Mouse (Mus musculus) neural tube, embryonic 14.5 days (tissue): ENCODE results near the gene Fbxw8. TPM values are rescaled to one million over a fixed set of nuclear protein-coding genes. Genes with fewer than 3 reads are reported as not detected.

Experiments used
- ATAC-seq: fragments of 200-750 bp; cut with Nextera tagmentation; 2 replicates; pipeline ENCODE4 v1.8.0; 2017; ENCODE audit warnings: low read depth, mild to moderate bottlenecking, moderate TSS enrichment, moderate library complexity
- H3K27ac ChIP-seq: fragments of 300-500 bp; sonication (generic); 2 replicates; pipeline ENCODE4 v1.5.1; 2014; ENCODE audit warnings: low read depth, mild to moderate bottlenecking, control low read depth, low read length, moderate library complexity, mixed read lengths
- H3K27me3 ChIP-seq: fragments of 300-500 bp; sonication (generic); 2 replicates; pipeline ENCODE4 v1.6.1; 2014; ENCODE audit warnings: low read length; ENCODE audit not compliant: control insufficient read depth, insufficient read depth
- H3K36me3 ChIP-seq: fragments of 300-500 bp; sonication (generic); 2 replicates; pipeline ENCODE4 v1.6.1; 2014; ENCODE audit warnings: low read length, mixed read lengths; ENCODE audit not compliant: control insufficient read depth, insufficient read depth
- H3K4me1 ChIP-seq: fragments of 300-500 bp; sonication (generic); 2 replicates; pipeline ENCODE4 v1.6.1; 2014; ENCODE audit warnings: low read length; ENCODE audit not compliant: control insufficient read depth, insufficient read depth
- H3K4me2 ChIP-seq: fragments of 300-500 bp; sonication (generic); 2 replicates; pipeline ENCODE4 v1.6.1; 2014; ENCODE audit warnings: mild to moderate bottlenecking, low read depth, low read length, control low read depth
- H3K4me3 ChIP-seq: fragments of 300-500 bp; sonication (generic); 2 replicates; pipeline ENCODE4 v1.5.1; 2014; ENCODE audit warnings: low read depth, low read length, control low read depth, mixed read lengths
- H3K9ac ChIP-seq: fragments of 300-500 bp; sonication (generic); replicated peaks from 2 replicates; pipeline ENCODE4 v1.6.1; 2014; ENCODE audit warnings: low read depth, mild to moderate bottlenecking, control low read depth, low read length, mixed read lengths
- H3K9me3 ChIP-seq: fragments of 300-500 bp; sonication (generic); 2 replicates; pipeline ENCODE4 v1.6.1; 2016; ENCODE audit warnings: low read length; ENCODE audit not compliant: control insufficient read depth
- WGBS: fragments of 180-500 bp; shearing (Covaris S2); extraction: QIAGEN DNeasy Blood & Tissue Kit; methylation state at CpG from one replicate; pipeline ENCODE4 v1.1.7; 2014; 5-methylcytosine and 5-hydroxymethylcytosine counted together
- polyA plus RNA-seq: library from polyadenylated mRNA; unstranded; fragments of >200 nt; fragmentation: Nextera tagmentation; extraction: Ambion mirVana; gene quantifications from 2 replicates; pipeline ENCODE4 v1.2.1, GENCODE M21; 2014

Fbxw8 gene
- polyA plus RNA-seq, 1 experiment from 2014 or later: 16.5 TPM

- H3K4me1 ChIP-seq: peaks cover 11% of the 10 kb centered on the region
- WGBS: 90% methylated on average over 6 of the region's 6 CpGs
- H3K4me2 ChIP-seq: no peak overlapping the region
- no peaks in the 10 kb centered on the region for H3K27me3 ChIP-seq
- peak overlapping the region; percentile 11; the same call in 1 of the 2 replicates for H3K27ac ChIP-seq
- no peak overlapping the region for H3K4me3 ChIP-seq
- no peak overlapping the region for H3K9ac ChIP-seq
- ATAC-seq: no peak
- peaks cover 15% of the 10 kb centered on the region for H3K36me3 ChIP-seq
- H3K9me3 ChIP-seq: no peaks in the 10 kb centered on the region
Observed at GRCm38 (mm10) chr5:118090101-118090500, 65.2 kb downstream of the Fbxw8 start.

GRCm38 (mm10) chr5:118089102-118089501 lies 66.2 kb downstream of the Fbxw8 start:
- no peaks in the 10 kb centered on the region for H3K27me3 ChIP-seq
- 33% methylated on average over 7 of the region's 7 CpGs for WGBS
- H3K9me3 ChIP-seq: no peaks in the 10 kb centered on the region
- peak overlapping the region; percentile 11; the same call in 1 of the 2 replicates for H3K27ac ChIP-seq
- no peak overlapping the region for H3K9ac ChIP-seq
- H3K36me3 ChIP-seq: peaks cover 12% of the 10 kb centered on the region
- peak; percentile 64; the same call in 1 of the 2 replicates for ATAC-seq
- no peak overlapping the region for H3K4me2 ChIP-seq
- peaks cover 21% of the 10 kb centered on the region for H3K4me1 ChIP-seq
- H3K4me3 ChIP-seq: no peak overlapping the region

GRCm38 (mm10) chr5:118086956-118087355 lies 68.3 kb downstream of the Fbxw8 start:
- 67% methylated on average over 7 of the region's 7 CpGs for WGBS
- H3K4me2 ChIP-seq: no peak overlapping the region
- no peak overlapping the region for H3K4me3 ChIP-seq
- H3K4me1 ChIP-seq: peaks cover 43% of the 10 kb centered on the region
- no peak for ATAC-seq
- H3K27ac ChIP-seq: no peak overlapping the region
- H3K9ac ChIP-seq: no peak overlapping the region
- no peaks in the 10 kb centered on the region for H3K9me3 ChIP-seq
- H3K36me3 ChIP-seq: peaks cover 7% of the 10 kb centered on the region
- no peaks in the 10 kb centered on the region for H3K27me3 ChIP-seq

GRCm38 (mm10) chr5:118085313-118085712 lies 70.0 kb downstream of the Fbxw8 start:
- Histone ChIP-seq H3K4me2 (no peak overlapping the region), H3K27me3 (no peaks in the 10 kb centered on the region), H3K27ac (no peak overlapping the region), H3K9me3 (no peaks in the 10 kb centered on the region), H3K4me1 (peaks cover 56% of the 10 kb centered on the region), H3K36me3 (no peaks in the 10 kb centered on the region), H3K9ac (no peak overlapping the region), H3K4me3 (no peak overlapping the region)
- 53% methylated on average over 7 of the region's 7 CpGs for WGBS
- no peak for ATAC-seq

- Histone ChIP-seq H3K9ac (0 out of 2 replicates have a peak overlapping the region, but pooled peaks have one; percentile 21), H3K4me2 (no peak overlapping the region), H3K36me3 (no peaks in the 10 kb centered on the region), H3K4me3 (no peak overlapping the region), H3K4me1 (peaks cover 59% of the 10 kb centered on the region), H3K9me3 (no peaks in the 10 kb centered on the region), H3K27ac (peak overlapping the region; percentile 60; the same call in 1 of the 2 replicates), H3K27me3 (no peaks in the 10 kb centered on the region)
- WGBS: 51% methylated on average over 10 of the region's 10 CpGs
- ATAC-seq: no peak
Observed at GRCm38 (mm10) chr5:118084171-118084727, 71.0 kb downstream of the Fbxw8 start.

GRCm38 (mm10) chr5:118083060-118083638 lies 72.1 kb downstream of the Fbxw8 start:
- 60% methylated on average over 12 of the region's 12 CpGs for WGBS
- Histone ChIP-seq H3K9me3 (no peaks in the 10 kb centered on the region), H3K4me1 (peaks cover 62% of the 10 kb centered on the region), H3K9ac (no peak overlapping the region), H3K4me2 (no peak overlapping the region), H3K27ac (peak overlapping the region; percentile 44), H3K36me3 (no peaks in the 10 kb centered on the region), H3K27me3 (no peaks in the 10 kb centered on the region), H3K4me3 (no peak overlapping the region)
- ATAC-seq: no peak

GRCm38 (mm10) chr5:118081996-118082395 lies 73.3 kb downstream of the Fbxw8 start:
- Histone ChIP-seq H3K27me3 (no peaks in the 10 kb centered on the region), H3K4me3 (no peak overlapping the region), H3K36me3 (peaks cover 3% of the 10 kb centered on the region; the same call in 1 of the 2 replicates), H3K4me1 (peaks cover 69% of the 10 kb centered on the region), H3K27ac (no peak overlapping the region; the same call in 1 of the 2 replicates), H3K9ac (no peak overlapping the region), H3K4me2 (no peak overlapping the region), H3K9me3 (no peaks in the 10 kb centered on the region)
- 76% methylated on average over 6 of the region's 6 CpGs for WGBS
- no peak for ATAC-seq

- peaks cover 6% of the 10 kb centered on the region; the same call in 1 of the 2 replicates for H3K36me3 ChIP-seq
- no peak overlapping the region for H3K4me2 ChIP-seq
- peak overlapping the region; percentile 39; the same call in 1 of the 2 replicates for H3K27ac ChIP-seq
- H3K4me3 ChIP-seq: no peak overlapping the region
- ATAC-seq: no peak
- 72% methylated on average over 9 of the region's 9 CpGs for WGBS
- peaks cover 70% of the 10 kb centered on the region for H3K4me1 ChIP-seq
- H3K9ac ChIP-seq: no peak overlapping the region
- H3K9me3 ChIP-seq: no peaks in the 10 kb centered on the region
- H3K27me3 ChIP-seq: no peaks in the 10 kb centered on the region
Observed at GRCm38 (mm10) chr5:118081374-118081949, 73.8 kb downstream of the Fbxw8 start.

GRCm38 (mm10) chr5:118079839-118080250 lies 75.4 kb downstream of the Fbxw8 start:
- no peak overlapping the region for H3K4me2 ChIP-seq
- 19% methylated on average over 11 of the region's 11 CpGs for WGBS
- peaks cover 69% of the 10 kb centered on the region for H3K4me1 ChIP-seq
- ATAC-seq: peak; percentile 47; the same call in 1 of the 2 replicates
- H3K4me3 ChIP-seq: no peak overlapping the region
- no peak overlapping the region for H3K9ac ChIP-seq
- no peaks in the 10 kb centered on the region for H3K27me3 ChIP-seq
- peaks cover 6% of the 10 kb centered on the region for H3K36me3 ChIP-seq
- no peaks in the 10 kb centered on the region for H3K9me3 ChIP-seq
- no peak overlapping the region; the same call in 1 of the 2 replicates for H3K27ac ChIP-seq
